In the genomic region with DNA sequence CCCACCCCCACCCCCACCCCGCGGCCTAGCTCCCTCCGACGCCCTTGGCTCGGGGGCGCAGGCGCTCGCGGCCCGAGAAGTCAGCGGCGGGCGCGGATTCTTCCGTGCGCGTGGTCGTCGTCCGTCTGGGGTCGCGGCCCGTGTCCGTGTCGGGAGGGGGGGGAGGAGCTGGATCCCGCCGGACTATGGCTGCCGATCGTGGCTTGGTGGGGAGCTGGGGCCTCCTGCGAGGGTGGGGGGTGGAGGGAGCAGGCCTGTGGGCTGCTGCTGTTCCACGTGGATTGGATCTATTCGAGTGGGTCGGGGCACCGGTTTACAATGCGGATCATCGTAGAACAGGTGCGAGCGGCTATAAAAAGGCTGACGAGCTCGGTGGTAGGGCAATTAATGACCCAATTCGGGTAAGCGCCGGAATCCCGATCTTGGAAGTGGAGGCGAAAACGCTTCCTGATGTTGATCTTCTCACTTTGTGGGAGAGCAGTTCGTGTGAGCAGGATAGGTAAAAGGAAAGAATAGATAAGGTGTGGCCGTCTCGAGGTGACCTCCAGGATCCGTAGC, we compare ENCODE assay signal across 8 mouse cellular contexts. TPM values are rescaled to one million over a fixed set of nuclear protein-coding genes. Genes with fewer than 3 reads are reported as not detected.
DNase-seq lines count a peak whose midpoint lies in the region; ATAC-seq and TF ChIP-seq lines count a peak whose summit lies in the region.

No protein-coding gene starts in this region.

- peak overlapping the region; percentile 94 for H3K27ac ChIP-seq in heart, embryonic 10.5 days
- H3K27ac ChIP-seq in ES-E14 (ENCODE audit: insufficient read depth, low read depth, low read length, poor library complexity, severe bottlenecking): peak overlapping the region; percentile 97
- peak overlapping the region; percentile 93 for H3K27ac ChIP-seq in embryonic facial prominence, embryonic 11.5 days (replicated peaks; ENCODE audit: low read depth, low read length)
- peak overlapping the region; percentile 92 for H3K27ac ChIP-seq in hindbrain, embryonic 13.5 days
- H3K27ac ChIP-seq in liver, adult 2 months (replicated peaks; ENCODE audit: insufficient read depth, low read depth, low read length): no peak overlapping the region; the same call in 1 of the 2 replicates
- peak overlapping the region; percentile 86 for H3K27ac ChIP-seq in neural tube, embryonic 14.5 days (ENCODE audit: low read depth, low read length)

- in situ Hi-C loops in ES-E14 (cut with MboI; ENCODE audit: low sequenced_read_pairs in 2 of 2, unreplicated experiment in 2 of 2): no loop called here

- H3K27me3 ChIP-seq in heart, embryonic 10.5 days (ENCODE audit: insufficient read depth, poor library complexity, severe bottlenecking): 0 out of 2 replicates have a peak, but pooled peaks cover 16% of the 10 kb centered on the region
- H3K27me3 ChIP-seq in embryonic facial prominence, embryonic 11.5 days (ENCODE audit: control insufficient read depth, insufficient read depth, low read length): no peaks in the 10 kb centered on the region
- no peaks in the 10 kb centered on the region for H3K27me3 ChIP-seq in hindbrain, embryonic 13.5 days
- H3K27me3 ChIP-seq in liver, adult 2 months (ENCODE audit: control insufficient read depth, insufficient read depth, low read length): no peaks in the 10 kb centered on the region
- H3K27me3 ChIP-seq in neural tube, embryonic 14.5 days (ENCODE audit: control insufficient read depth, insufficient read depth, low read length): no peaks in the 10 kb centered on the region

- no peak for TF ChIP-seq POLR2A in liver, adult 2 months (IDR thresholded peaks at IDR 0.05; ENCODE audit: extremely low read depth, insufficient read depth, low read length)

- peak overlapping the region; percentile 94 for H3K9ac ChIP-seq in ES-E14 (ENCODE audit: insufficient read depth, low read depth, low read length, poor library complexity, severe bottlenecking)
- peak overlapping the region; percentile 78 for H3K9ac ChIP-seq in embryonic facial prominence, embryonic 11.5 days (replicated peaks; ENCODE audit: low read length)
- peak overlapping the region; percentile 75 for H3K9ac ChIP-seq in hindbrain, embryonic 13.5 days
- peak overlapping the region; percentile 89 for H3K9ac ChIP-seq in liver, adult 2 months (ENCODE audit: low read depth, low read length)
- peak overlapping the region; percentile 53 for H3K9ac ChIP-seq in neural tube, embryonic 14.5 days (replicated peaks; ENCODE audit: low read depth, low read length)

- peak overlapping the region; percentile 43 for H3K4me2 ChIP-seq in embryonic facial prominence, embryonic 11.5 days (ENCODE audit: low read depth, low read length)
- peak overlapping the region; percentile 58 for H3K4me2 ChIP-seq in hindbrain, embryonic 13.5 days
- peak overlapping the region; percentile 51 for H3K4me2 ChIP-seq in neural tube, embryonic 14.5 days (ENCODE audit: low read depth, low read length)

- TF ChIP-seq CTCF in liver, adult 2 months (IDR thresholded peaks at IDR 0.05; ENCODE audit: low read depth, low read length): no peak

- no peak for ATAC-seq in embryonic facial prominence, embryonic 11.5 days (replicated peaks; ENCODE audit: insufficient number of reproducible peaks, low FRiP score, low TSS enrichment, low read depth)
- peak; percentile 26; the same call in 1 of the 2 replicates for ATAC-seq in hindbrain, embryonic 13.5 days (ENCODE audit: low FRiP score)
- peak; percentile 25; the same call in 1 of the 2 replicates for ATAC-seq in neural tube, embryonic 14.5 days (ENCODE audit: low read depth)
- ATAC-seq in monocyte, adult 5-6 weeks (replicated peaks; ENCODE audit: insufficient number of reproducible peaks, low FRiP score, low TSS enrichment, poor library complexity, severe bottlenecking): no peak

- H3K79me2 ChIP-seq in liver, adult 2 months (ENCODE audit: control insufficient read depth, insufficient read depth, low read length): peaks cover 7% of the 10 kb centered on the region

- H3K4me3 ChIP-seq in heart, embryonic 10.5 days: peak overlapping the region; percentile 72
- peak overlapping the region; percentile 84 to 86 for H3K4me3 ChIP-seq in ES-E14 (ENCODE audit: insufficient read depth in 1 of 2, low read depth in 1 of 2, low read length in 2 of 2, poor library complexity in 1 of 2, severe bottlenecking in 1 of 2)
- peak overlapping the region; percentile 54 for H3K4me3 ChIP-seq in embryonic facial prominence, embryonic 11.5 days (ENCODE audit: low read depth, low read length)
- peak overlapping the region; percentile 60 for H3K4me3 ChIP-seq in hindbrain, embryonic 13.5 days
- H3K4me3 ChIP-seq in liver, adult 2 months (ENCODE audit: insufficient read depth, low read depth, low read length): peak overlapping the region; percentile 97
- H3K4me3 ChIP-seq in neural tube, embryonic 14.5 days (ENCODE audit: low read depth, low read length): peak overlapping the region; percentile 51

- WGBS in heart, embryonic 10.5 days: 19% methylated on average over 50 of the region's 50 CpGs
- 23% methylated on average over 27 of the region's 50 CpGs for WGBS in embryonic facial prominence, embryonic 11.5 days
- 8% methylated on average over 46 of the region's 50 CpGs for WGBS in hindbrain, embryonic 13.5 days
- under 1% methylated on average over 34 of the region's 50 CpGs for WGBS in liver, adult 2 months
- 12% methylated on average over 37 of the region's 50 CpGs for WGBS in neural tube, embryonic 14.5 days

- no peaks in the 10 kb centered on the region for H3K4me1 ChIP-seq in heart, embryonic 10.5 days
- peaks cover 2 to 4% of the 10 kb centered on the region in 2 experiments; a peak in 3 of 4 replicates for H3K4me1 ChIP-seq in ES-E14 (ENCODE audit: control insufficient read depth in 2 of 2, insufficient read depth in 2 of 2, low read length in 2 of 2, poor library complexity in 1 of 2)
- no peaks in the 10 kb centered on the region for H3K4me1 ChIP-seq in embryonic facial prominence, embryonic 11.5 days (ENCODE audit: control insufficient read depth, insufficient read depth, low read length)
- H3K4me1 ChIP-seq in hindbrain, embryonic 13.5 days (replicated peaks): peaks cover 9% of the 10 kb centered on the region
- peaks cover 5% of the 10 kb centered on the region for H3K4me1 ChIP-seq in liver, adult 2 months (ENCODE audit: control insufficient read depth, insufficient read depth, low read length)
- H3K4me1 ChIP-seq in neural tube, embryonic 14.5 days (ENCODE audit: control insufficient read depth, insufficient read depth, low read length): no peaks in the 10 kb centered on the region

- no peak for DNase-seq in heart, embryonic 10.5 days (ENCODE audit: low spot score)
- DNase-seq in heart, adult 8-10 months (ENCODE audit: low spot score): no peak
- DNase-seq in ES-E14 (ENCODE audit: low read depth, low spot score): no peak
- no peak for DNase-seq in embryonic facial prominence, embryonic 11.5 days (ENCODE audit: low spot score)
- DNase-seq in liver, adult 2 months (ENCODE audit: extremely low read depth, low read depth, low spot score): no peak

- H3K36me3 ChIP-seq in heart, embryonic 10.5 days: peaks cover 22% of the 10 kb centered on the region
- H3K36me3 ChIP-seq in ES-E14 (ENCODE audit: control insufficient read depth, insufficient read depth, low read length, poor library complexity, severe bottlenecking): peaks cover 8% of the 10 kb centered on the region; the same call in 1 of the 2 replicates
- no peaks in the 10 kb centered on the region for H3K36me3 ChIP-seq in embryonic facial prominence, embryonic 11.5 days (replicated peaks; ENCODE audit: control insufficient read depth, insufficient read depth, low read depth, low read length)
- no peaks in the 10 kb centered on the region for H3K36me3 ChIP-seq in hindbrain, embryonic 13.5 days
- no peaks in the 10 kb centered on the region; the same call in 1 of the 2 replicates for H3K36me3 ChIP-seq in liver, adult 2 months (ENCODE audit: control insufficient read depth, insufficient read depth, low read length)
- no peaks in the 10 kb centered on the region for H3K36me3 ChIP-seq in neural tube, embryonic 14.5 days (ENCODE audit: control insufficient read depth, insufficient read depth, low read length)

- no peaks in the 10 kb centered on the region for H3K9me3 ChIP-seq in heart, embryonic 10.5 days
- no peaks in the 10 kb centered on the region for H3K9me3 ChIP-seq in ES-E14 (ENCODE audit: control insufficient read depth, insufficient read depth, low read depth, low read length)
- H3K9me3 ChIP-seq in embryonic facial prominence, embryonic 11.5 days (replicated peaks; ENCODE audit: control insufficient read depth, low read length): no peaks in the 10 kb centered on the region
- H3K9me3 ChIP-seq in hindbrain, embryonic 13.5 days: no peaks in the 10 kb centered on the region
- H3K9me3 ChIP-seq in neural tube, embryonic 14.5 days (ENCODE audit: control insufficient read depth, low read length): no peaks in the 10 kb centered on the region

TF ChIP-seq in ES-E14, 5 proteins besides CTCF, POLR2A, EP300 and RAD21:
- no peak for TF ChIP-seq HCFC1 (IDR thresholded peaks at IDR 0.05; ENCODE audit: borderline replicate concordance, insufficient read depth, low read length)
- TF ChIP-seq ZC3H11A (IDR thresholded peaks at IDR 0.05; ENCODE audit: borderline replicate concordance, low read depth, low read length): no peak
- TF ChIP-seq MAFK (IDR thresholded peaks at IDR 0.05; ENCODE audit: insufficient read depth, low read depth, low read length): no peak
- TF ChIP-seq CHD2 (IDR thresholded peaks at IDR 0.05; ENCODE audit: low read depth, low read length): no peak
- TF ChIP-seq ZNF384 (IDR thresholded peaks at IDR 0.05; ENCODE audit: low read depth, low read length): no peak

RNA-seq across cellular contexts. Expression of a gene that starts 0.8 kb away (rescaled TPM):
- 558 and 584 TPM in 2 replicates for polyA plus RNA-seq in heart, embryonic 10.5 days (2016; fragmentation: Nextera tagmentation; extraction: Ambion mirVana)
- total RNA-seq in heart, adult 8-10 months (2022): 100 to 1,000 TPM; 150 to 163 (median 160) TPM
- 158 and 276 TPM in 2 replicates for total RNA-seq in ES-E14 (2012; rRNA removed)
- polyA plus RNA-seq in embryonic facial prominence, embryonic 11.5 days (2014; fragmentation: Nextera tagmentation; extraction: Ambion mirVana): 415 and 426 TPM in 2 replicates
- polyA plus RNA-seq in hindbrain, embryonic 13.5 days (2015; fragmentation: Nextera tagmentation; extraction: Ambion mirVana): 217 and 218 TPM in 2 replicates
- total RNA-seq in liver, adult 2 months (2014; rRNA removed): 64.0 and 66.7 TPM in 2 replicates
- 23.5 and 25.4 TPM in 2 replicates for polyA plus RNA-seq in liver, adult 2 months (2012; rRNA removed)
- polyA plus RNA-seq in neural tube, embryonic 14.5 days (2014; fragmentation: Nextera tagmentation; extraction: Ambion mirVana): 200 and 215 TPM in 2 replicates
- total RNA-seq in monocyte, adult 5-6 weeks (2017): 77.8 to 130 TPM (median 129 TPM) in 3 replicates

Comparison
In these comparisons a context has a peak if more than half of its experiments do, and no peak if none do; other contexts are left out.
1. ATAC-seq: peak in hindbrain, embryonic 13.5 days (single experiment) and neural tube, embryonic 14.5 days (single experiment); none in embryonic facial prominence, embryonic 11.5 days (single experiment) and monocyte, adult 5-6 weeks (single experiment).
2. Peak in every context shown above with its lines, with median percentiles within 50 percentile points of each other: H3K4me3 ChIP-seq, H3K9ac ChIP-seq and H3K4me2 ChIP-seq.